Mouse (Mus musculus) left cerebral cortex, adult 2 months (tissue): ENCODE measurements around the gene Cdh18. TPM values are rescaled to one million over a fixed set of nuclear protein-coding genes. Genes with fewer than 3 reads are reported as not detected.
A peak's percentile ranks its signal among the peaks of the same experiment; 100 is the strongest.
"Not testable (repeated sequence)": the region's sequence is repeated elsewhere in the genome, so short reads cannot be mapped to it uniquely, and the experiment has no call there.

ENCODE experiments used
- DNase-seq, 2 experiments: peaks; one replicate each; pipeline ENCODE4 v3.0.0; 2021 to 2022; ENCODE audit warnings: low spot score in 2 of 2, mixed read lengths in 1 of 2; ENCODE audit errors: extremely low spot score in 1 of 2
- H3K27ac ChIP-seq: fragments of 200-600 bp; 2 replicates; pipeline ENCODE4 v1.8.1; 2022
- H3K4me3 ChIP-seq: fragments of 200-600 bp; 2 replicates; pipeline ENCODE4 v1.8.1; 2022
- CTCF ChIP-seq: fragments of 200-600 bp; IDR thresholded peaks from 2 replicates; pipeline ENCODE4 v1.8.1; 2022; ENCODE audit warnings: antibody characterized with exemption, mild to moderate bottlenecking, moderate library complexity
- intact Hi-C: fragments of 180-260 bp; cut with DNase I; formaldehyde crosslinking; loops from one replicate; pipeline ENCODE4 v1.15.1; 2025
- total RNA-seq, 2 experiments: library from RNA; stranded (reverse); gene quantifications; 2 replicates each; pipeline ENCODE4 v1.2.3; 2021

Gene Cdh18
- total RNA-seq, 2 experiments from 2014 or later, result 27.3 to 32.9 TPM

DNA sequence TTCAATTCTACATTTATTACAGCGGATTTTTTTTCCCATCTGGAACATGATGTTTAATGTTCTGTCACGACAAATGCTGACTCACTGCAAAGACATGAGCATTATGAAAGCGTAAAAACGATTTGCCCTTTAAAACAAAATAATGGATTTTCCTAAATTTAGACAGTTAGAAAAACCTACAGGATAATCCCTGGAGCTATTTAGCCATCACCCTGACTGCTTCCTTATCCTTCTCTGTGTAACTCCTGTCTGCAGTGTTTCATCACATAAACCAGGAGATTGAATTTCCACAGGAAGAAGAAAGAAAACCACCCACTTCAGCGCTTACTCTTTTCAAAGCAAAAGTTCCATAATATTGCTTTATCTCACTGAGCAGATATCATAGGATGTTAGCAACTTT lies 431.3 kb downstream of the Cdh18 start:
- no peak for DNase-seq
- peak overlapping the region; percentile 1; the same call in 1 of the 2 replicates for H3K27ac ChIP-seq
- no peak overlapping the region for H3K4me3 ChIP-seq
- no peak for TF ChIP-seq CTCF
- intact Hi-C loops, result no loop called here

DNA sequence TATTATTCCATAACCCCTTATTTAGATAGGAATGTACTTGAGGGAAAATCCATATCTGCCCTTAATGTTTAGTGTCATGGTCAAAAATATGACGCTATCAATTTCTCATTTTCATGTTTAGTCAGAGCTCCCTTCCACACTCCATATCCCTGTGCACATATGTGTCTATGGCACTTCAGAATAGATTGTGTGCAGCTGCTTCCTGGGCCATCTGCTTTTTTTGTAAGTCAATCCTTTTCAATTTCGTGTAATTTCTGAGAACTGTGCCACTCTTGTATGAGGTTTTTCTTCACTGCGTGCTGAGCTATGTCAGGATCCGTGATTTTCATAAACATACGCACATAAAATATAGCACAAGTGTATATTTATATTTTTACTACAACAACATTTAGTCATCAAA lies 435.8 kb downstream of the Cdh18 start:
- DNase-seq, result no peak
- no peak for TF ChIP-seq CTCF
- Histone ChIP-seq H3K4me3 (no peak overlapping the region), H3K27ac (no peak overlapping the region)
- intact Hi-C loops, result no loop called here

DNA sequence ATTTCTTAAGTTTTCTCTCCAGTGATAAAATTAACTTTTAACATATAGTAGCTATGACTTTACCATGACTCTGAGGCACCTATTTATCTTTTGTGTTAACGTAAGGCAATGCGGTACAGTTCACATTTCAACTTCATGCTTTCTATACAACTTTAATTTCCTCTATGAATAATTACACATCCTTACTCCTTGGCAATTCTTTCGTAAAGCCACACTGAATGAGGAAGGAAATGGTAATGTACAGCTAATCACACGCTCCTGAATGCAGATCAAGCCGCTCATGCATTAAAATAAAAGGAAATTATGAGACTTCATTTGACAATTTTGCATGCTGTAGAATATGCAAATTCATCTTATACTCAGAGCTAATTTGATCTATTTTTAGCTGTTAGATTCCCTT lies 467.9 kb downstream of the Cdh18 start:
- DNase-seq, result no peak
- TF ChIP-seq CTCF, result no peak
- intact Hi-C loops, result no loop called here
- Histone ChIP-seq H3K27ac (no peak overlapping the region), H3K4me3 (no peak overlapping the region)

GRCm38 (mm10) chr15:23021151-23021550 lies 472.3 kb downstream of the Cdh18 start:
- TF ChIP-seq CTCF, result no peak
- no peak for DNase-seq
- H3K4me3 ChIP-seq, result no peak overlapping the region
- no peak overlapping the region for H3K27ac ChIP-seq
- intact Hi-C loops, result no loop called here

DNA sequence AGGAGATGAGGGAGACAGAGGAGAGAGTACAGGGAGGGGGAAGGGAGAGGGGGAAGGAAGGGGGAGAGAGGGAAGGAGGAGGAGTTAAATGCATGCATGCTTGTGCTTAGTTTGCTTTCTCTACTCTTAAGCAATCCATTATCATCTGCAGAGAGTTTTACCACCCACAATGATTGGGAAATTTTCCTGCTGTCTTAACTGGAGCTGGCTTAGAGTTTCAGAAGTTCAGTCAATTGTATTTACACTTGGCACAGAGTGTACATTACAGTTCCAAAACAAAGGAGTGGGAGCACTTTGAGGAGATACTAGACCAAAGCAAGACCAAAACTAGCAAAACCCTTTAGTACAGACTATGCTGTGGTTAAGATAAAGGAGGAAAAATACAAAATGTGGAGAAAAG lies 473.8 kb downstream of the Cdh18 start:
- Histone ChIP-seq H3K4me3 (no peak overlapping the region), H3K27ac (no peak overlapping the region)
- TF ChIP-seq CTCF, result no peak
- DNase-seq, result no peak
- intact Hi-C loops, result no loop called here

GRCm38 (mm10) chr15:23035551-23036207 lies 486.9 kb downstream of the Cdh18 start:
- intact Hi-C loops, result loop anchor here (5.0 to 10.0 kb wide), 2 partner anchors 123 to 201 kb away; no protein-coding TSS in a partner anchor
- Histone ChIP-seq H3K27ac (peak overlapping the region; percentile 91), H3K4me3 (peak overlapping the region; percentile 62)
- no peak for TF ChIP-seq CTCF
- DNase-seq, result peak; percentile 24 to 42

DNA sequence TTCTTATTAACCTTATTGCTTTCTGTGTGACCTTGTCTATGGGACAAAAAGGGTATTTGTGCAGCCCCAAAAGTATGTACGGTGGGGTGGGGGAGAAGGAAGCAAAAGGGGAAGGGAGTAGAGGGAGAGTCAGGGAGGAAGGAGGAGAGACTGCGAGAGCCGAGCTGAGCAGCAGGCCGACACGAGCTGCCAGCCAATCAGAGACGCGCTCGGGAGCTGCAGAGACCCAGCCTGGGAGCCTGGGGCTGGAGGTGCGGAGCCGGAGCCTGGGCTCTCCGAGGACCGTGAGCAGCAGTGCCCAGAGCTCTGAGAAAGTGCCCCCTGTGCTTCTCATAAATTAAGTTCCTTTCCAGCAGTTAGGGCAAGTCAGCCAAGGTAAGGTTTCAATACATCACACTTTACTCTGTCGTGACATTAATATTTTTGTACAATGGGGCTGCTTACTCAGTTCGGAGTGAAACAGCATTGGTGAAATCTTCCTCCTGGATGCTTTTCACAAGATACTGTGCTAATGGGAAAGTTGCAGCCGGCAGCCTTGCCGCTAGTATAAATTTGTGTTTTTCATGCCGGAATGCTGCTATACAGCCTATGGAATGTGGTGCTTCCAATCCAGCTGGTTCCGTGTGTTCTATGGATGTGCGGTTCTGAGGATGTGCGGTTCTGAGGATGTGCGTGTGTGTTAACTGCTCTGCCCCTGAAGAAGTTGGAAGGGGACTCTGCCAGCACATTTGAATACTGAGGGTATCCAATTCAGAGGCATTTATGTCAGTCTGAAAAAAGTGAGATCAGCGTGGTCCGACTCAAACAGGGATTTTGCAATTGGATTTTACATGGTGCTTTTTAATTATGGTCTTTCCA lies 487.6 kb downstream of the Cdh18 start:
- intact Hi-C loops, result loop anchor here (5.0 to 10.0 kb wide), 2 partner anchors 124 to 202 kb away; no protein-coding TSS in a partner anchor
- TF ChIP-seq CTCF, result no peak
- H3K4me3 ChIP-seq, result peak overlapping the region; percentile 62
- peak overlapping the region; percentile 91 for H3K27ac ChIP-seq
- DNase-seq, result peak; percentile 81 to 83

DNA sequence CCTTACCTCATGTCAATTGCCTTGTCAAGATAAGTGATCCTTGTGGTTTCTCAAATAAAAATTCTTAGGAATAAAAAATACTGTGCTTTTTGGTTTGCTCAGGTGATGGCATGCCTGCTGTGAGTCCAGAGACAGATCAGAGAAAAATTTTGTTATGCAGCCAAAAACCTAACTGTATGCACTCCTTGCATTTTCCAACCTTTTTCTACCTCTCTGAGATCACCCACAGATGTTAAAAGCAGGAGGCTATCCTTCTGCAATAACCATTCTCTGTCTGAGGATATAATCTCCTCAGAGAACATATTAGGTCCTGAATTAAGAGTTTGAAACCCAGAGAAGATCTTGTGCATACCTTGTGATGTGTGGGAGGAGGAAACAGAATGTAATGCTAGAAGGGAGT lies 488.7 kb downstream of the Cdh18 start:
- intact Hi-C loops, result loop anchor here (5.0 to 10.0 kb wide), 2 partner anchors 125 to 203 kb away; no protein-coding TSS in a partner anchor
- Histone ChIP-seq H3K4me3 (peak overlapping the region; percentile 62), H3K27ac (peak overlapping the region; percentile 9; the same call in 1 of the 2 replicates)
- no peak for DNase-seq
- no peak for TF ChIP-seq CTCF

- peak; percentile 13 for TF ChIP-seq CTCF
- intact Hi-C loops, result no loop called here
- H3K27ac ChIP-seq, result no peak overlapping the region
- no peak for DNase-seq
- no peak overlapping the region for H3K4me3 ChIP-seq
Measured at GRCm38 (mm10) chr15:23046127-23046785, 497.4 kb downstream of the Cdh18 start.

GRCm38 (mm10) chr15:23052006-23052405 lies 503.2 kb downstream of the Cdh18 start:
- intact Hi-C loops, result no loop called here
- TF ChIP-seq CTCF, result no peak
- H3K27ac ChIP-seq, result no peak overlapping the region

GRCm38 (mm10) chr15:23085326-23085725 lies 536.5 kb downstream of the Cdh18 start:
- H3K4me3 ChIP-seq, intact Hi-C loops, H3K27ac ChIP-seq, DNase-seq: not testable (repeated sequence)

More at GRCm38 (mm10) chr15:23052006-23052405, 503.2 kb downstream of the Cdh18 start:
- no peak for DNase-seq
- no peak overlapping the region for H3K4me3 ChIP-seq

DNA sequence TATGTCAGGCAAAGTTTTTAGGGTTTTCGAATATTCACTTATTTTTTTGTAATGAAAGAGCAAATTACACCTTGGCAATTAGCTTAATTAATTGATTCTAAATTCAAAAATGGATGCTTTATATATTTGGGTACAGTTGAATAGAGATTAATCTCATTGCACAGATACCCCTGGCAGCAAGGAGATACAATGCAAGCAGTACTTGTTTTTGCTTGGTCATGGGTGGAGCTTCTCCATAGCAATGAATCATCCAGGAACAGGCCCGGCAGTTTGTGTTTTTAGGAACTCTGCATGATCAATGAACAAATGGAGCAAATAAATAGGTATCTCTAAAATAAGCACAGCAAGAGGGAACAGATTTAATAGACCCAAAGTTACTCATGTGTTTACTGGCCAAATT lies 538.7 kb downstream of the Cdh18 start:
- no peak overlapping the region for H3K4me3 ChIP-seq
- intact Hi-C loops, result no loop called here
- TF ChIP-seq CTCF, result no peak
- DNase-seq, result no peak
- no peak overlapping the region for H3K27ac ChIP-seq
